Mouse (Mus musculus) gastrocnemius, postnatal 14 days (tissue): ENCODE measurements around the gene Ubxn4. TPM values are rescaled to one million over a fixed set of nuclear protein-coding genes. Genes with fewer than 3 reads are reported as not detected.
"Not testable (repeated sequence)": the region's sequence is repeated elsewhere in the genome, so short reads cannot be mapped to it uniquely, and the experiment has no call there.

ENCODE experiments used
- DNase-seq: peaks from one replicate; pipeline ENCODE4 v3.0.0; 2021; ENCODE audit warnings: mixed read lengths
- intact Hi-C: fragments of 180-260 bp; cut with DNase I; formaldehyde crosslinking; loops from one replicate; pipeline ENCODE4 v1.15.1; 2025; ENCODE audit warnings: low total_unique reads
- long read RNA-seq, 2 experiments: library from polyadenylated mRNA; stranded (forward); transcript quantifications; one replicate each; pipeline ENCODE4 v2.0.0; 2021
- total RNA-seq, 2 experiments: library from RNA; stranded (reverse); gene quantifications; 2 replicates each; pipeline ENCODE4 v1.2.3; 2021

Ubxn4 gene
- 10 to 100 TPM; 34.5 to 37.9 TPM for total RNA-seq
- long read RNA-seq, experiment 1, full-length matches to known transcripts, result 47 of 59 reads
- long read RNA-seq, experiment 1, partial matches to known transcripts, result 3 of 59 reads
- long read RNA-seq, experiment 1, other reads (novel, unspliced or antisense), result 9 of 59 reads
- long read RNA-seq, experiment 2, full-length matches to known transcripts, result 43 of 55 reads
- long read RNA-seq, experiment 2, partial matches to known transcripts, result 0 of 55 reads
- long read RNA-seq, experiment 2, other reads (novel, unspliced or antisense), result 12 of 55 reads

DNA sequence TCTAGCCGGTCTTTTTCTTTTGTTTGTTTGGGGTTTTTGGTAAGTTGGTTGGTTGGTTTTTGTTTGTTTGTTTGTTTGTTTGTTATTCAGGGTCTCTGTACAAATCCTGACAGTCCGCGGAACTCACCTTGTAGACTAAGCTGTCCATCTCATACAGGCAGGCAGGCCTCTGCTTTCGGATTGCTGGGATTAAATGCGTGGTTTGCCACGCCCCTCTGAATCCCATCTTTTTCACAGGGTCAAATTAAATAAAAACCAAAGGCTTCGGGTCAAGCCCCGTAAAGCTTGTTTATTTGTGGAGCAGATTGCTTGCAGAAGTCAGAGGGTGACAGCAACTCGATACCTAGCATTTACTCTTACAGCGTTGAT lies at the start of gene Ubxn4:
Gene Ubxn4, plus strand, starts transcription at position 338 of the 369 bp plus-strand sequence.
- intact Hi-C loops, result no loop called here
- DNase-seq, result no peak

GRCm38 (mm10) chr1:128194011-128194410 lies 49.8 kb upstream of the Ubxn4 start:
- DNase-seq, result no peak
- intact Hi-C loops, result no loop called here

- intact Hi-C loops, result no loop called here
- no peak for DNase-seq
Observed at GRCm38 (mm10) chr1:128197353-128197752, 46.4 kb upstream of the Ubxn4 start.

GRCm38 (mm10) chr1:128213261-128213660 lies 30.5 kb upstream of the Ubxn4 start:
- intact Hi-C loops, result no loop called here
- DNase-seq, result no peak

- intact Hi-C loops, result no loop called here
- no peak for DNase-seq
Observed at GRCm38 (mm10) chr1:128221886-128222285, 21.9 kb upstream of the Ubxn4 start.

DNA sequence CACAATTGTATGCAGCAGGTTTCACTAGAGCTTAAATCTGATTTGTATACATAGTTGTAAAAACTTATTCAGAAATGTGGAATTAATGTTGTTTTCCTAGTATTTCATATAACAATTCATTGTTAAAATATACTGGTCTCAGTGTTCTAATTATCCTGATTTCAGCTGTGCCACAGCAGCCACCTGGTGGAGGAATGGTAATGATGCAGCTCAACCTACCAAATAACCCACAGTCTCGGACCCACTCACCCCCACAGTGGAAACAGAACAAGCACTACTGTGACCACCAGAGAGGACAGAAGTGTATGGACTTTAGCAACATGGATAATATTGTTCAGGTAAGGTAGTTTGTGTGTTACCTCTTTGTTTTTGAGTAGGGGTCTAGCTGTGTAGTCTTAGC lies 20.5 kb upstream of the Ubxn4 start:
- DNase-seq, result no peak
- intact Hi-C loops, result no loop called here

- intact Hi-C loops, result no loop called here
- DNase-seq, result no peak
Observed at GRCm38 (mm10) chr1:128235181-128235580, 8.6 kb upstream of the Ubxn4 start.

- DNase-seq, result peak; percentile 94
- intact Hi-C loops, result no loop called here
Observed at GRCm38 (mm10) chr1:128243996-128244726, 397 bp downstream of the Ubxn4 start.

DNA sequence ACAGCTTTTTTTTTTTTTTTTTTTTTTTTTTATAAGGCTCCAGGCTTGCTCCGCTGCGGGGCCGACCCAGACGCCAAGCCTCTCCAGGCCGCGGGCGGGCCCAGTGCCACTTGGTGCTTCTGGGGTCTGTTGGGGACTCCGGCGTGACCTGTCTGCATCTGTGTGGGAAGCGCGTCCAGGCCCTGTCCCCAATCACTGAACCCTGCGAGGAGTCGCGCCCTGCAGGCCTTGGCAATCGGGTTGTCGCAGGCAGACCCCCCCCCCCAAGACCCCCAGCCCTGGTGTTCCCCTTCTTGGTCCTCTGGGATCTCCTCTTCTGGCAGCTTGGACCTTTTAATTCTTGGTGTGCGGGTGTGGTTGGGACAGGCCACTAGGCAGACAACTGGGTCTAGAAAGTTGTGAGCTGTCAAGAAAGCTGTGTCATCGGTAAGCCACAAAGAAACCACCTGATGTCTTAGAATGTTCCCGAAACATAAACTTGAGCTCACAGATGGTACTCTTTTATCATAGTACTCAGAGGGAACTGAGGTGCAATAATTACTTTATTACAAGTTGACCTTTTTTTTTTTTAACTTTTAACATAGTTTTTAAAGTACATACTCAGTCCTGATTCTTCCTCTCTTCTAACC lies 1.1 kb downstream of the Ubxn4 start:
- intact Hi-C loops, result no loop called here
- peak; percentile 38 for DNase-seq

DNA sequence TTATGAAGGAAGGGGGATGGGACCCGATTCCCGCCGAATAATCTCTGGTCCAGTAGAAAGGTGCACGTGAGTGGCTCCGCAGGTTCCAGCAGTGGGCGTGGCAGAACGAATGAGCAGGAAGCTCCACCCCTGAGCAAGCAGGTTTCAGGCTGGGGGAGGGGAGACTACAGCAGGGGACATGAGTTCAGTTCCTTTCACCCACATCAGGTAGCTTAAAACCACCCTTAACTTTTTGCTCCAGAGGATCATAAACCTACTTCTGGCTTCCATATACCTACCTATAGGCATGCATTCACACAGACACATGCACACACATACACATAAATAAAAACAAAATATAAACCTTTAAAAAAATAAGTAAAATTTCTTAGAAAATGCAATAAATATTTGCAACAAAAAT lies 23.3 kb downstream of the Ubxn4 start:
- intact Hi-C loops, DNase-seq: not testable (repeated sequence)

- intact Hi-C loops, result no loop called here
- no peak for DNase-seq
Observed at GRCm38 (mm10) chr1:128270731-128271130, 27.0 kb downstream of the Ubxn4 start.

GRCm38 (mm10) chr1:128275908-128276307 lies 32.1 kb downstream of the Ubxn4 start:
- DNase-seq, result no peak
- intact Hi-C loops, result no loop called here

DNA sequence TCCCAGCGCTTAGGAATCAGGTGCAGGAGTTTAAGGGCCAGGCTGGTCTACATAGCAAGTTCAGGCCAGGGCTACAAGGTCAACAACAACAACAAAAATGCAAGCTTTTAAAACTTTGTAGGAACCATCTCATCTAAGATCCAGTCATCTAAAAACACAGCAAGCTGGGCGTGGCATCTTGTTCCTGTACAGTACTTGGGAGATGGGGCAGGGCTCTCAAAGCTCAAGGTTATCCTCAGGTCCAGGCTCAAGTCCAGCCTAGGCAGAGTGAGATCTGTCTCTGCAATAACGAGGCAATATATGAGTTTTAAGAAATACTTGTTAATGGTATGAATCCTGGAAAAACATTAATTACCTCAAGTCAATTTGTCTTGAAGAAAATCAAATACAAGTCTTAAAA lies 34.8 kb downstream of the Ubxn4 start:
- intact Hi-C loops, result no loop called here
- no peak for DNase-seq

- no peak for DNase-seq
- intact Hi-C loops, result no loop called here
Observed at GRCm38 (mm10) chr1:128281753-128282152, 38.0 kb downstream of the Ubxn4 start.

DNA sequence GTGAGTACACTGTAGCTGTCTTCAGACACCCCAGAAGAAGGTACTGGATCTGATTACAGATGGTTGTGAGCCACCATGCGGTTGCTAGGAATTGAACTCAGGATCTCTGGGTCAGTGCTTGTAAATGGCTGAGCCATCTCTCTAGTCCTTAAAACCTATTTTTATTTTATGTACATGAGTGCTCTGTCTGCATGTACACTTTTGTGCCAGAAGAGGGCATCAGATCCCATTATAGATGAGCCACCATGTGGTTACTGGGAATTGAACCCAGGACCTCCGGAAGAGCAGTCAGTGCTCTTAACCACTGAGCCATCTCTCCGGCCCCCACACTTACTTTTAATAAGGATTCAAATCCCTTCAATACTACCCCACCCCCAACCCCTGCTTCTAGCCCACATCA lies 39.2 kb downstream of the Ubxn4 start:
- intact Hi-C loops, result no loop called here
- DNase-seq, result no peak

- intact Hi-C loops, result no loop called here
- no peak for DNase-seq
Observed at GRCm38 (mm10) chr1:128284157-128284690, 40.5 kb downstream of the Ubxn4 start.

DNA sequence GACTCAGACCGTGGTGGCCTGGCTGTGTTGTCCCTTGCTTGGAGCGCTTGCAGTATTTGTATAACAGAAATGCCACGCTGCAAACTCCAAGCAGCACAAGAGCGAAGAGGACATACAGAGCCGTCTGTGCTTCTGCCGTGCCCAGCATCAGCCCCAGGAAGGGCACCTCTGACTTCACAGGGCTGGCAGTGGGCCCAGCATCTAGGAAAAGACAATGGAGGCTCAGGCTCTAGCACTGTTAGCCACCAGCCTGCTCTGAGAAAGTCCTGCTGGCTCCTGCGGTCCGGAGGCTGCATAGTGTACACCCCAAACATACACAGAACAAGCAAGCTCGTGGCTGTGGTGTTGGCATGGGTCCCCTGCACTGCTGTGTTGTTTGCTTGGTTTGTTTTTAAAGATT lies 41.4 kb downstream of the Ubxn4 start:
- intact Hi-C loops, result no loop called here
- no peak for DNase-seq

- DNase-seq, result no peak
- intact Hi-C loops, result no loop called here
Observed at GRCm38 (mm10) chr1:128290295-128290694, 46.5 kb downstream of the Ubxn4 start.

- intact Hi-C loops, result no loop called here
Observed at GRCm38 (mm10) chr1:128293524-128293923, 49.8 kb downstream of the Ubxn4 start.

GRCm38 (mm10) chr1:128295296-128295695 lies 51.5 kb downstream of the Ubxn4 start:
- intact Hi-C loops, result no loop called here
- DNase-seq, result no peak

More at GRCm38 (mm10) chr1:128293524-128293923, 49.8 kb downstream of the Ubxn4 start:
- no peak for DNase-seq
